Mouse (Mus musculus) embryonic facial prominence, embryonic 12.5 days (tissue): Measurements from ENCODE around the gene Arhgap18. TPM values are rescaled to one million over a fixed set of nuclear protein-coding genes. Genes with fewer than 3 reads are reported as not detected.

ENCODE experiments used
- ATAC-seq: fragments of 200-750 bp; cut with Nextera tagmentation; 2 replicates; pipeline ENCODE4 v1.8.0; 2017; ENCODE audit not compliant: insufficient number of reproducible peaks, insufficient read depth, low FRiP score, low TSS enrichment
- H3K27ac ChIP-seq: fragments of 300-500 bp; sonication (generic); 2 replicates; pipeline ENCODE4 v1.5.1; 2016; ENCODE audit warnings: mild to moderate bottlenecking
- H3K27me3 ChIP-seq: fragments of 300-500 bp; sonication (generic); 2 replicates; pipeline ENCODE4 v1.6.1; 2016; ENCODE audit warnings: mild to moderate bottlenecking, moderate library complexity
- H3K36me3 ChIP-seq: fragments of 300-500 bp; sonication (generic); 2 replicates; pipeline ENCODE4 v1.6.1; 2016; ENCODE audit warnings: mild to moderate bottlenecking
- H3K4me1 ChIP-seq: fragments of 300-500 bp; sonication (generic); 2 replicates; pipeline ENCODE4 v1.6.1; 2016
- H3K4me2 ChIP-seq: fragments of 300-500 bp; sonication (generic); replicated peaks from 2 replicates; pipeline ENCODE4 v1.6.1; 2016; ENCODE audit warnings: mild to moderate bottlenecking, moderate library complexity
- H3K4me3 ChIP-seq: fragments of 300-500 bp; sonication (generic); 2 replicates; pipeline ENCODE4 v1.5.1; 2016; ENCODE audit warnings: mild to moderate bottlenecking
- H3K9ac ChIP-seq: fragments of 300-500 bp; sonication (generic); 2 replicates; pipeline ENCODE4 v1.6.1; 2016; ENCODE audit warnings: mild to moderate bottlenecking, moderate library complexity
- H3K9me3 ChIP-seq: fragments of 300-500 bp; sonication (generic); 2 replicates; pipeline ENCODE4 v1.6.1; 2016; ENCODE audit warnings: mild to moderate bottlenecking, moderate library complexity
- WGBS: fragments of 180-500 bp; shearing (Covaris S2); methylation state at CpG from one replicate; pipeline ENCODE4 v1.1.7; 2016; 5-methylcytosine and 5-hydroxymethylcytosine counted together
- polyA plus RNA-seq: library from polyadenylated mRNA; unstranded; fragments of >200 nt; fragmentation: Nextera tagmentation; extraction: Ambion mirVana; gene quantifications from 2 replicates; pipeline ENCODE4 v1.2.1, GENCODE M21; 2016

The Arhgap18 gene
- polyA plus RNA-seq: 17.0 and 18.9 TPM in 2 replicates

- Histone ChIP-seq H3K36me3 (no peaks in the 10 kb centered on the region), H3K27ac (no peak within 1 kb of the TSS), H3K4me2 (no peak within 1 kb of the TSS), H3K9ac (no peak within 1 kb of the TSS), H3K27me3 (no peaks in the 10 kb centered on the region), H3K4me3 (no peak within 1 kb of the TSS), H3K9me3 (no peaks in the 10 kb centered on the region), H3K4me1 (no peaks in the 10 kb centered on the region)
- WGBS: 81% methylated on average over 11 of the region's 11 CpGs
- ATAC-seq: no peak
These were observed at the start of gene Arhgap18 for GRCm38 (mm10) chr10:26752929-26753567. Gene Arhgap18 (plus strand): TSS chr10:26753421.

GRCm38 (mm10) chr10:26710458-26711011 lies 42.7 kb upstream of the Arhgap18 start:
- Histone ChIP-seq H3K4me1 (no peaks in the 10 kb centered on the region), H3K9ac (no peak overlapping the region), H3K4me3 (no peak overlapping the region), H3K36me3 (no peaks in the 10 kb centered on the region), H3K27ac (no peak overlapping the region), H3K9me3 (no peaks in the 10 kb centered on the region), H3K4me2 (no peak overlapping the region), H3K27me3 (no peaks in the 10 kb centered on the region)
- WGBS: 94% methylated on average over 7 of the region's 7 CpGs
- ATAC-seq: no peak

- H3K27me3 ChIP-seq: no peaks in the 10 kb centered on the region
- no peak overlapping the region for H3K4me2 ChIP-seq
- no peaks in the 10 kb centered on the region for H3K36me3 ChIP-seq
- no peaks in the 10 kb centered on the region for H3K4me1 ChIP-seq
- ATAC-seq: no peak
- no peak overlapping the region for H3K9ac ChIP-seq
- H3K4me3 ChIP-seq: no peak overlapping the region
- no peak overlapping the region for H3K27ac ChIP-seq
- WGBS: 7% methylated on average over 3 of the region's 3 CpGs
- no peaks in the 10 kb centered on the region for H3K9me3 ChIP-seq
These were observed 42.2 kb upstream of the Arhgap18 start for GRCm38 (mm10) chr10:26711068-26711467.

- ATAC-seq: no peak
- Histone ChIP-seq H3K9ac (no peak overlapping the region), H3K4me3 (no peak overlapping the region), H3K36me3 (no peaks in the 10 kb centered on the region), H3K4me2 (no peak overlapping the region), H3K4me1 (no peaks in the 10 kb centered on the region), H3K27me3 (no peaks in the 10 kb centered on the region), H3K9me3 (no peaks in the 10 kb centered on the region), H3K27ac (no peak overlapping the region)
- WGBS: 9% methylated on average over 3 of the region's 3 CpGs
These were observed 39.2 kb upstream of the Arhgap18 start for GRCm38 (mm10) chr10:26713986-26714385.

- H3K4me3 ChIP-seq: no peak overlapping the region
- H3K4me1 ChIP-seq: no peaks in the 10 kb centered on the region
- 0 out of 2 replicates have a peak, but pooled peaks cover 5% of the 10 kb centered on the region for H3K9me3 ChIP-seq
- H3K4me2 ChIP-seq: no peak overlapping the region
- ATAC-seq: no peak
- H3K27ac ChIP-seq: no peak overlapping the region
- no peak overlapping the region for H3K9ac ChIP-seq
- H3K36me3 ChIP-seq: no peaks in the 10 kb centered on the region
- H3K27me3 ChIP-seq: no peaks in the 10 kb centered on the region
- 92% methylated on average over 2 of the region's 2 CpGs for WGBS
These were observed 28.5 kb upstream of the Arhgap18 start for GRCm38 (mm10) chr10:26724704-26725103.

- ATAC-seq: no peak
- no peak overlapping the region for H3K4me2 ChIP-seq
- H3K9ac ChIP-seq: no peak overlapping the region
- no peak overlapping the region for H3K4me3 ChIP-seq
- no peaks in the 10 kb centered on the region for H3K4me1 ChIP-seq
- H3K27ac ChIP-seq: no peak overlapping the region
- no peaks in the 10 kb centered on the region for H3K36me3 ChIP-seq
- H3K27me3 ChIP-seq: no peaks in the 10 kb centered on the region
- H3K9me3 ChIP-seq: 0 out of 2 replicates have a peak, but pooled peaks cover 5% of the 10 kb centered on the region
- 93% methylated on average over 3 of the region's 3 CpGs for WGBS
These were observed 28.0 kb upstream of the Arhgap18 start for GRCm38 (mm10) chr10:26725255-26725654.

GRCm38 (mm10) chr10:26750827-26751226 lies 2.4 kb upstream of the Arhgap18 start:
- H3K27ac ChIP-seq: no peak overlapping the region

GRCm38 (mm10) chr10:26752064-26752928 lies 925 bp upstream of the Arhgap18 start:
- Histone ChIP-seq H3K27ac (no peak overlapping the region), H3K27me3 (no peaks in the 10 kb centered on the region), H3K9ac (no peak overlapping the region), H3K4me3 (no peak overlapping the region), H3K4me2 (no peak overlapping the region), H3K9me3 (no peaks in the 10 kb centered on the region), H3K36me3 (no peaks in the 10 kb centered on the region), H3K4me1 (no peaks in the 10 kb centered on the region)
- 67% methylated on average over 16 of the region's 16 CpGs for WGBS
- ATAC-seq: no peak

More at GRCm38 (mm10) chr10:26750827-26751226, 2.4 kb upstream of the Arhgap18 start:
- Histone ChIP-seq H3K27me3 (no peaks in the 10 kb centered on the region), H3K36me3 (no peaks in the 10 kb centered on the region), H3K4me3 (no peak overlapping the region), H3K9ac (no peak overlapping the region), H3K4me1 (no peaks in the 10 kb centered on the region), H3K4me2 (no peak overlapping the region), H3K9me3 (no peaks in the 10 kb centered on the region)
- ATAC-seq: no peak
- WGBS: 83% methylated on average over 3 of the region's 3 CpGs

- no peak overlapping the region for H3K9ac ChIP-seq
- no peak for ATAC-seq
- 89% methylated on average over 6 of the region's 6 CpGs for WGBS
These were observed 785 bp downstream of the Arhgap18 start for GRCm38 (mm10) chr10:26754006-26754405.

GRCm38 (mm10) chr10:26757231-26757630 lies 4.0 kb downstream of the Arhgap18 start:
- no peak for ATAC-seq
- H3K4me3 ChIP-seq: no peak overlapping the region
- H3K36me3 ChIP-seq: no peaks in the 10 kb centered on the region
- no peak overlapping the region for H3K4me2 ChIP-seq
- 88% methylated on average over 2 of the region's 2 CpGs for WGBS
- no peak overlapping the region for H3K27ac ChIP-seq
- no peaks in the 10 kb centered on the region for H3K4me1 ChIP-seq
- no peak overlapping the region for H3K9ac ChIP-seq
- no peaks in the 10 kb centered on the region for H3K27me3 ChIP-seq
- no peaks in the 10 kb centered on the region for H3K9me3 ChIP-seq

More at GRCm38 (mm10) chr10:26754006-26754405, 785 bp downstream of the Arhgap18 start:
- no peak overlapping the region for H3K27ac ChIP-seq
- H3K9me3 ChIP-seq: no peaks in the 10 kb centered on the region
- H3K4me1 ChIP-seq: no peaks in the 10 kb centered on the region
- no peak overlapping the region for H3K4me2 ChIP-seq
- no peaks in the 10 kb centered on the region for H3K27me3 ChIP-seq
- H3K36me3 ChIP-seq: no peaks in the 10 kb centered on the region
- no peak overlapping the region for H3K4me3 ChIP-seq

GRCm38 (mm10) chr10:26759469-26759868 lies 6.2 kb downstream of the Arhgap18 start:
- Histone ChIP-seq H3K27me3 (no peaks in the 10 kb centered on the region), H3K4me2 (no peak overlapping the region), H3K4me1 (no peaks in the 10 kb centered on the region), H3K27ac (no peak overlapping the region), H3K4me3 (no peak overlapping the region), H3K36me3 (no peaks in the 10 kb centered on the region), H3K9ac (no peak overlapping the region), H3K9me3 (no peaks in the 10 kb centered on the region)
- 39% methylated on average over 6 of the region's 6 CpGs for WGBS
- ATAC-seq: no peak

GRCm38 (mm10) chr10:26761103-26761502 lies 7.9 kb downstream of the Arhgap18 start:
- Histone ChIP-seq H3K4me3 (no peak overlapping the region), H3K27me3 (no peaks in the 10 kb centered on the region), H3K4me1 (no peaks in the 10 kb centered on the region), H3K9ac (no peak overlapping the region), H3K9me3 (no peaks in the 10 kb centered on the region), H3K36me3 (no peaks in the 10 kb centered on the region), H3K27ac (no peak overlapping the region), H3K4me2 (no peak overlapping the region)
- no peak for ATAC-seq
- 88% methylated on average over 4 of the region's 4 CpGs for WGBS
